Mouse (Mus musculus): ENCODE data around the gene Stk33. TPM values are rescaled to one million over a fixed set of nuclear protein-coding genes. Genes with fewer than 3 reads are reported as not detected.

Gene Stk33
- polyA plus RNA-seq (2012; rRNA removed): 5.7 and 6.2 TPM in 2 replicates

GRCm38 (mm10) chr7:109438781-109439591 lies at the start of gene Stk33:
Stk33 (minus strand) TSS chr7:109439081.

Other genes starting within 250 kb of the Stk33 start
- gene Trim66, start 69.1 kb upstream of the Stk33 start, polyA plus RNA-seq (2012; rRNA removed): 3.3 and 3.4 TPM in 2 replicates
- 553 and 570 TPM in 2 replicates for gene Rpl27a, start 80.1 kb upstream of the Stk33 start, polyA plus RNA-seq (2012; rRNA removed)